Mouse (Mus musculus) cerebellum, adult 2 months (tissue): ENCODE measurements at regions not wholly inside any gene's neighbourhood (a gene's known extent, or its start where the extent isn't known, plus 50 kb on each side); places are given as distances from the start of the nearest gene placed in this dataset.

Experiments
- CTCF ChIP-seq: fragments of 200-500 bp; IDR thresholded peaks from 2 replicates; pipeline ENCODE4 v1.5.1; 2011; ENCODE audit warnings: low read depth, mild to moderate bottlenecking, control low read depth, low read length, moderate library complexity, borderline replicate concordance; ENCODE audit not compliant: insufficient read depth
- POLR2A ChIP-seq: fragments of 200-500 bp; IDR thresholded peaks from 2 replicates; pipeline ENCODE4 v1.6.1; 2011; ENCODE audit warnings: low read length, control low read depth, borderline replicate concordance; ENCODE audit not compliant: insufficient read depth

DNA sequence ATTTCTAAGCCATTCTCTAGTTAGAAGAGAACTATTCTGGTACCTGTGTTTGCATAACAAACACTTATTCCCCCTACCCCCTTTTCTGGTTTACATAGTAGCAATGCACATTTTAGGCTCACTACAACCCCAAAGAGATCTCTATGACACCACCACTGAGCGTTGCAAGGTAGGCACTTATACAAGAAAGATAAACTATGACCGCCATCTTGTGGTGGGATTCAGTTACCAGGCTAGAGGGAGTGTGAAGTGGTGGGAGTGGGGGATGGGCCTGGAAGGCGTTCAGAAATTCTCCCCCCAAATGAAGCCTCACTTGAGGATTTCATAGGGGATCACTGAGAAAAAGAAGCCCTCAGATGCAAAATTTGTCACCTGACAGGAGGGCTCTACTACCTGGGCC is 64.4 kb upstream of the Fst start:
- TF ChIP-seq CTCF = no peak
- no peak for TF ChIP-seq POLR2A
